8 mouse cellular contexts compared by ENCODE assay signal in genomic region chr12:98734880-98735801, GRCm38 (mm10). TPM values are rescaled to one million over a fixed set of nuclear protein-coding genes. Genes with fewer than 3 reads are reported as not detected.
DNase-seq lines count a peak whose midpoint lies in the region; ATAC-seq and TF ChIP-seq lines count a peak whose summit lies in the region.

No protein-coding gene starts in this region.

- H3K4me1 ChIP-seq in cortical plate, adult 2 months (ENCODE audit: control insufficient read depth, insufficient read depth, low read length) = peaks cover 3% of the 10 kb centered on the region
- peaks cover 16% of the 10 kb centered on the region for H3K4me1 ChIP-seq in intestine, embryonic 15.5 days (replicated peaks)

- no peak for DNase-seq in layer of hippocampus, adult 2 months (ENCODE audit: low spot score in 2 of 2)
- DNase-seq in layer of hippocampus, adult 9-11 months = no peak
- DNase-seq in neural tube, embryonic 10.5 days (ENCODE audit: extremely low spot score, low spot score) = peak; percentile 38
- DNase-seq in adrenal gland, postnatal 36 days = no peak
- DNase-seq in frontal cortex, adult 2 months (ENCODE audit: extremely low spot score in 1 of 2, low spot score in 1 of 2) = no peak

- H3K4me2 ChIP-seq in intestine, embryonic 15.5 days (replicated peaks) = peak overlapping the region; percentile 76

- H3K27me3 ChIP-seq in intestine, embryonic 15.5 days (replicated peaks) = no peaks in the 10 kb centered on the region

- H3K4me3 ChIP-seq in layer of hippocampus, adult 2 months = peak overlapping the region; percentile 79
- peak overlapping the region; percentile 83 for H3K4me3 ChIP-seq in cortical plate, adult 2 months (ENCODE audit: insufficient read depth, low read length)
- H3K4me3 ChIP-seq in intestine, embryonic 15.5 days (replicated peaks) = peak overlapping the region; percentile 61

- TF ChIP-seq POLR2A in cortical plate, adult 2 months (IDR thresholded peaks at IDR 0.05; ENCODE audit: extremely low read depth, insufficient read depth, low read length) = 0 out of 2 replicates have a peak, but pooled peaks have one; percentile 0

- WGBS in intestine, embryonic 15.5 days = 11% methylated on average over 22 of the region's 22 CpGs

- H3K36me3 ChIP-seq in intestine, embryonic 15.5 days = no peaks in the 10 kb centered on the region

- TF ChIP-seq CTCF in layer of hippocampus, adult 2 months (conservative IDR thresholded peaks at IDR 0.05) = no peak
- no peak for TF ChIP-seq CTCF in cortical plate, adult 2 months (IDR thresholded peaks at IDR 0.05; ENCODE audit: extremely low read depth, insufficient read depth, low read length)

- H3K9ac ChIP-seq in intestine, embryonic 15.5 days = peak overlapping the region; percentile 55

- peak overlapping the region; percentile 87; the same call in 1 of the 2 replicates for H3K27ac ChIP-seq in layer of hippocampus, adult 2 months
- no peak overlapping the region for H3K27ac ChIP-seq in cortical plate, adult 2 months (ENCODE audit: insufficient read depth, low read length)
- peak overlapping the region; percentile 10 for H3K27ac ChIP-seq in intestine, embryonic 15.5 days

- ATAC-seq in intestine, embryonic 15.5 days = peak; percentile 13; the same call in 1 of the 2 replicates
- no peak for ATAC-seq in granulocyte monocyte progenitor cell, adult 5-6 weeks (replicated peaks; ENCODE audit: poor library complexity, severe bottlenecking)

- H3K9me3 ChIP-seq in intestine, embryonic 15.5 days = no peaks in the 10 kb centered on the region

RNA-seq across cellular contexts. Expression of gene Ptpn21, which starts 2.1 kb away (rescaled TPM):
- 1 to 10 TPM; 6.9 to 9.0 TPM for total RNA-seq in layer of hippocampus, adult 2 months (2021)
- 8.5 and 10.6 TPM in 2 replicates for polyA plus RNA-seq in cortical plate, adult 2 months (2012; rRNA removed)
- 7.7 TPM in 2 replicates for polyA plus RNA-seq in intestine, embryonic 15.5 days (2015; fragmentation: Nextera tagmentation; extraction: Ambion mirVana)
- 10 to 100 TPM; 20.2 to 23.6 TPM for total RNA-seq in adrenal gland, postnatal 36 days (2021)
- polyA plus RNA-seq in frontal cortex, adult 2 months (2012; rRNA removed) = 8.3 and 8.8 TPM in 2 replicates
- total RNA-seq in granulocyte monocyte progenitor cell, adult 5-6 weeks (2014; fragmentation: Nextera tagmentation) = 4.7 and 7.8 TPM in 2 replicates
- total RNA-seq in granulocyte monocyte progenitor cell, adult 5-6 weeks (2017) = 2.7 and 3.2 TPM in 2 replicates

RNA-seq across cellular contexts. Expression of gene Zc3h14, which starts 11.6 kb away (rescaled TPM):
- total RNA-seq in layer of hippocampus, adult 2 months (2021) = 100 to 1,000 TPM; 100 to 101 TPM
- polyA plus RNA-seq in cortical plate, adult 2 months (2012; rRNA removed) = 119 TPM in 2 replicates
- polyA plus RNA-seq in intestine, embryonic 15.5 days (2015; fragmentation: Nextera tagmentation; extraction: Ambion mirVana) = 86.2 and 98.3 TPM in 2 replicates
- total RNA-seq in adrenal gland, postnatal 36 days (2021) = 10 to 100 TPM; 84.9 to 86.1 TPM
- polyA plus RNA-seq in frontal cortex, adult 2 months (2012; rRNA removed) = 104 and 118 TPM in 2 replicates
- total RNA-seq in granulocyte monocyte progenitor cell, adult 5-6 weeks (2014; fragmentation: Nextera tagmentation) = 123 and 138 TPM in 2 replicates
- 99.0 and 116 TPM in 2 replicates for total RNA-seq in granulocyte monocyte progenitor cell, adult 5-6 weeks (2017)
